Mouse (Mus musculus): ENCODE results near the gene Ttc7. TPM values are rescaled to one million over a fixed set of nuclear protein-coding genes. Genes with fewer than 3 reads are reported as not detected.

Gene Ttc7
- polyA plus RNA-seq, 1 experiment: 88.6 TPM

- DNase-seq (ENCODE audit: low read depth in 1 of 2, low spot score in 2 of 2): no peak
- 40% methylated on average over 8 of the region's 8 CpGs for WGBS
- H3K27ac ChIP-seq (ENCODE audit: insufficient read depth, low read length): peak overlapping the region; percentile 79
- no peaks in the 10 kb centered on the region for H3K27me3 ChIP-seq (ENCODE audit: control insufficient read depth, insufficient read depth, low read length)
- H3K36me3 ChIP-seq (ENCODE audit: control insufficient read depth, insufficient read depth, low read length): peaks cover 6% of the 10 kb centered on the region; the same call in 1 of the 2 replicates
- no peak overlapping the region for H3K4me3 ChIP-seq (ENCODE audit: extremely low read depth, insufficient read depth, insufficient read length)
- H3K4me1 ChIP-seq (ENCODE audit: control insufficient read depth, insufficient read depth, insufficient read length): peaks cover 28% of the 10 kb centered on the region; the same call in 1 of the 2 replicates
- TF ChIP-seq CTCF (IDR thresholded peaks at IDR 0.05; ENCODE audit: extremely low read depth, insufficient read depth, insufficient read length, insufficient replicate concordance) (no peak), POLR2A (IDR thresholded peaks at IDR 0.05; ENCODE audit: low read depth, low read length) (no peak)
Observed at GRCm38 (mm10) chr17:87286481-87287143, 3.9 kb downstream of the Ttc7 start.

- peak overlapping the region; percentile 79 for H3K27ac ChIP-seq (ENCODE audit: insufficient read depth, low read length)
- H3K4me3 ChIP-seq (ENCODE audit: extremely low read depth, insufficient read depth, insufficient read length): no peak overlapping the region
- peaks cover 26% of the 10 kb centered on the region; the same call in 1 of the 2 replicates for H3K4me1 ChIP-seq (ENCODE audit: control insufficient read depth, insufficient read depth, insufficient read length)
- DNase-seq (ENCODE audit: low read depth in 1 of 2, low spot score in 2 of 2): no peak
- TF ChIP-seq CTCF (IDR thresholded peaks at IDR 0.05; ENCODE audit: extremely low read depth, insufficient read depth, insufficient read length, insufficient replicate concordance): no peak
- no peak for TF ChIP-seq POLR2A (IDR thresholded peaks at IDR 0.05; ENCODE audit: low read depth, low read length)
- WGBS: 76% methylated on average over 8 of the region's 8 CpGs
- peaks cover 11% of the 10 kb centered on the region; the same call in 1 of the 2 replicates for H3K36me3 ChIP-seq (ENCODE audit: control insufficient read depth, insufficient read depth, low read length)
- no peaks in the 10 kb centered on the region for H3K27me3 ChIP-seq (ENCODE audit: control insufficient read depth, insufficient read depth, low read length)
Observed at GRCm38 (mm10) chr17:87287197-87287777, 4.6 kb downstream of the Ttc7 start.

GRCm38 (mm10) chr17:87288131-87288530 is 5.4 kb downstream of the Ttc7 start:
- 94% methylated on average over 12 of the region's 12 CpGs for WGBS
- Histone ChIP-seq H3K4me1 (ENCODE audit: control insufficient read depth, insufficient read depth, insufficient read length) (peaks cover 26% of the 10 kb centered on the region; the same call in 1 of the 2 replicates), H3K36me3 (ENCODE audit: control insufficient read depth, insufficient read depth, low read length) (peaks cover 20% of the 10 kb centered on the region), H3K4me3 (ENCODE audit: extremely low read depth, insufficient read depth, insufficient read length) (no peak overlapping the region), H3K27me3 (ENCODE audit: control insufficient read depth, insufficient read depth, low read length) (no peaks in the 10 kb centered on the region), H3K27ac (ENCODE audit: insufficient read depth, low read length) (no peak overlapping the region)
- TF ChIP-seq CTCF (IDR thresholded peaks at IDR 0.05; ENCODE audit: extremely low read depth, insufficient read depth, insufficient read length, insufficient replicate concordance): no peak
- TF ChIP-seq POLR2A (IDR thresholded peaks at IDR 0.05; ENCODE audit: low read depth, low read length): no peak
- no peak for DNase-seq (ENCODE audit: low read depth in 1 of 2, low spot score in 2 of 2)

- WGBS: 89% methylated on average over 5 of the region's 5 CpGs
- H3K27me3 ChIP-seq (ENCODE audit: control insufficient read depth, insufficient read depth, low read length): no peaks in the 10 kb centered on the region
- no peak for DNase-seq (ENCODE audit: low read depth in 1 of 2, low spot score in 2 of 2)
- peaks cover 24% of the 10 kb centered on the region; the same call in 1 of the 2 replicates for H3K4me1 ChIP-seq (ENCODE audit: control insufficient read depth, insufficient read depth, insufficient read length)
- H3K36me3 ChIP-seq (ENCODE audit: control insufficient read depth, insufficient read depth, low read length): peaks cover 32% of the 10 kb centered on the region
- no peak for TF ChIP-seq CTCF (IDR thresholded peaks at IDR 0.05; ENCODE audit: extremely low read depth, insufficient read depth, insufficient read length, insufficient replicate concordance)
- TF ChIP-seq POLR2A (IDR thresholded peaks at IDR 0.05; ENCODE audit: low read depth, low read length): no peak
- no peak overlapping the region for H3K27ac ChIP-seq (ENCODE audit: insufficient read depth, low read length)
- H3K4me3 ChIP-seq (ENCODE audit: extremely low read depth, insufficient read depth, insufficient read length): no peak overlapping the region
Observed at GRCm38 (mm10) chr17:87289367-87289766, 6.7 kb downstream of the Ttc7 start.

GRCm38 (mm10) chr17:87291037-87291436 is 8.4 kb downstream of the Ttc7 start:
- peaks cover 11% of the 10 kb centered on the region; the same call in 1 of the 2 replicates for H3K4me1 ChIP-seq (ENCODE audit: control insufficient read depth, insufficient read depth, insufficient read length)
- WGBS: 96% methylated on average over 7 of the region's 7 CpGs
- no peaks in the 10 kb centered on the region for H3K27me3 ChIP-seq (ENCODE audit: control insufficient read depth, insufficient read depth, low read length)
- no peak for DNase-seq (ENCODE audit: low read depth in 1 of 2, low spot score in 2 of 2)
- no peak overlapping the region for H3K27ac ChIP-seq (ENCODE audit: insufficient read depth, low read length)
- TF ChIP-seq POLR2A (IDR thresholded peaks at IDR 0.05; ENCODE audit: low read depth, low read length) (no peak), CTCF (IDR thresholded peaks at IDR 0.05; ENCODE audit: extremely low read depth, insufficient read depth, insufficient read length, insufficient replicate concordance) (no peak)
- no peak overlapping the region for H3K4me3 ChIP-seq (ENCODE audit: extremely low read depth, insufficient read depth, insufficient read length)
- H3K36me3 ChIP-seq (ENCODE audit: control insufficient read depth, insufficient read depth, low read length): peaks cover 39% of the 10 kb centered on the region

- no peak overlapping the region for H3K27ac ChIP-seq (ENCODE audit: insufficient read depth, low read length)
- no peak overlapping the region for H3K4me3 ChIP-seq (ENCODE audit: extremely low read depth, insufficient read depth, insufficient read length)
- 95% methylated on average over 5 of the region's 5 CpGs for WGBS
- DNase-seq (ENCODE audit: low read depth in 1 of 2, low spot score in 2 of 2): no peak
- H3K27me3 ChIP-seq (ENCODE audit: control insufficient read depth, insufficient read depth, low read length): no peaks in the 10 kb centered on the region
- H3K36me3 ChIP-seq (ENCODE audit: control insufficient read depth, insufficient read depth, low read length): peaks cover 41% of the 10 kb centered on the region
- no peak for TF ChIP-seq POLR2A (IDR thresholded peaks at IDR 0.05; ENCODE audit: low read depth, low read length)
- no peak for TF ChIP-seq CTCF (IDR thresholded peaks at IDR 0.05; ENCODE audit: extremely low read depth, insufficient read depth, insufficient read length, insufficient replicate concordance)
- peaks cover 5% of the 10 kb centered on the region; the same call in 1 of the 2 replicates for H3K4me1 ChIP-seq (ENCODE audit: control insufficient read depth, insufficient read depth, insufficient read length)
Observed at GRCm38 (mm10) chr17:87291782-87292181, 9.1 kb downstream of the Ttc7 start.

GRCm38 (mm10) chr17:87293125-87293524 is 10.4 kb downstream of the Ttc7 start:
- peaks cover 2% of the 10 kb centered on the region; the same call in 1 of the 2 replicates for H3K4me1 ChIP-seq (ENCODE audit: control insufficient read depth, insufficient read depth, insufficient read length)
- TF ChIP-seq POLR2A (IDR thresholded peaks at IDR 0.05; ENCODE audit: low read depth, low read length) (no peak), CTCF (IDR thresholded peaks at IDR 0.05; ENCODE audit: extremely low read depth, insufficient read depth, insufficient read length, insufficient replicate concordance) (no peak)

More at GRCm38 (mm10) chr17:87293125-87293524, 10.4 kb downstream of the Ttc7 start:
- DNase-seq (ENCODE audit: low read depth in 1 of 2, low spot score in 2 of 2): no peak
- H3K27me3 ChIP-seq (ENCODE audit: control insufficient read depth, insufficient read depth, low read length): no peaks in the 10 kb centered on the region
- 79% methylated on average over 5 of the region's 5 CpGs for WGBS
- H3K27ac ChIP-seq (ENCODE audit: insufficient read depth, low read length): no peak overlapping the region
- H3K36me3 ChIP-seq (ENCODE audit: control insufficient read depth, insufficient read depth, low read length): peaks cover 41% of the 10 kb centered on the region
- H3K4me3 ChIP-seq (ENCODE audit: extremely low read depth, insufficient read depth, insufficient read length): no peak overlapping the region
